Mouse (Mus musculus) liver, adult 2 months (tissue): Measurements from ENCODE around the gene Nfasc.

Experiments
- CTCF ChIP-seq: fragments of 200-500 bp; IDR thresholded peaks from 2 replicates; pipeline ENCODE4 v1.5.1; 2011; ENCODE audit warnings: low read depth, low read length, control low read depth
- POLR2A ChIP-seq: fragments of 200-500 bp; IDR thresholded peaks from 2 replicates; pipeline ENCODE4 v1.6.1; 2011; ENCODE audit warnings: low read length, control low read depth; ENCODE audit not compliant: insufficient read depth; ENCODE audit errors: extremely low read depth

GRCm38 (mm10) chr1:132598024-132598423 lies 143.6 kb downstream of the Nfasc start:
- no peak for TF ChIP-seq CTCF
- no peak for TF ChIP-seq POLR2A
